Mouse (Mus musculus) cerebellum, adult 2 months (tissue): Measurements from ENCODE around the gene 4930523C07Rik.

Experiments
- CTCF ChIP-seq: fragments of 200-500 bp; IDR thresholded peaks from 2 replicates; pipeline ENCODE4 v1.5.1; 2011; ENCODE audit warnings: low read depth, mild to moderate bottlenecking, control low read depth, low read length, moderate library complexity, borderline replicate concordance; ENCODE audit not compliant: insufficient read depth
- POLR2A ChIP-seq: fragments of 200-500 bp; IDR thresholded peaks from 2 replicates; pipeline ENCODE4 v1.6.1; 2011; ENCODE audit warnings: low read length, control low read depth, borderline replicate concordance; ENCODE audit not compliant: insufficient read depth

DNA sequence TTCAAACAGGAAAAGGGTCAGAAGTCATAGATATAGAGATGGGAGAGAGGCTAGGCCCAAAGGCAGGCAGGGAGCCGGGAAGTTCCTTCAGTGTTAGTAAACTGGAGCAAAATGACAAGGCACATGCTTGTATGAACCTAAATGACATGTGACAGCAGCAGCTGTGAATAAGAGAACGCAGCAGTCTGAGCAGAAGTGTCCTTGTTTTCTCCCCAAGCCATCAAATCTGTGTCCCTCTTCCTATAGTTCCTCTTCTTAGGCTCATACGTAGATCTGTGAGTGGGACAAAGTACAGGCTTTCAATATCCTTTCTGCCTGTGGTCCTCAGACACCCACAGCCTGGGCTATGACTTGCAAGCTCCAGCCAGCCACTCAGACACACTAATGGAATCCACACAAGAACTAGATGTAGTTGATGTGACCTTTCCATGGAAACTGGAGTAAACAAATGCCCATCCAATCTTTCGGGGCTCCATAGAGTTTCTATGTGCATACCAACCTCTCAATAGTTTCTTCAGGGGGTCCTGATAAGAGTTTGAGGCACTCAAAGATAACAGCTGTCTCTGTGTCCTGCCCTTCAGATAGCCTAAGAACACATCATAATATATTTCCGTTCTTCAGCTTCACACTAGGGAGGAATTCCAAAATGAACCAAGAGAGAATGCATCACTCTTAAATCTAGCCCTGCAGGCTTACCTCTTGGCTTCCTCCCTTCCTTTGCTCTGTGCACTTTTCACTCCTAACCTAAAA lies 5.1 kb downstream of the 4930523C07Rik start:
- TF ChIP-seq CTCF: no peak
- no peak for TF ChIP-seq POLR2A
